Mouse (Mus musculus) cortical plate, adult 2 months (tissue): Measurements from ENCODE around the gene Gm9918.

Experiments
- CTCF ChIP-seq: fragments of 200-500 bp; IDR thresholded peaks from 2 replicates; pipeline ENCODE4 v1.5.1; 2011; ENCODE audit warnings: mild to moderate bottlenecking, control low read depth, low read length; ENCODE audit not compliant: insufficient read depth; ENCODE audit errors: extremely low read depth
- POLR2A ChIP-seq: fragments of 200-500 bp; IDR thresholded peaks from 2 replicates; pipeline ENCODE4 v1.6.1; 2011; ENCODE audit warnings: mild to moderate bottlenecking, low read length, control low read depth; ENCODE audit not compliant: insufficient read depth; ENCODE audit errors: extremely low read depth

- TF ChIP-seq POLR2A (no peak), CTCF (no peak)
These were observed 1.1 kb downstream of the Gm9918 start for GRCm38 (mm10) chr15:102271441-102271840.
